11 mouse cellular contexts compared by ENCODE assay signal in genomic region chr13:26284073-26284444, GRCm38 (mm10).
DNase-seq lines count a peak whose midpoint lies in the region; ATAC-seq lines count a peak whose summit lies in the region.
"Had no signal": no experiment of that assay in that cellular context is flagged by ENCODE, and none has a peak within 500 bp of the region (broad histone marks: within the 10 kb centered on the region; RNA-seq: fewer than 3 reads in every experiment).

No protein-coding gene starts in this region.

- no peaks in the 10 kb centered on the region for H3K27me3 ChIP-seq in hindbrain, embryonic 10.5 days (ENCODE audit: insufficient read depth, poor library complexity, severe bottlenecking)
- H3K27me3 ChIP-seq in hindbrain, embryonic 12.5 days = no peaks in the 10 kb centered on the region
- no peaks in the 10 kb centered on the region for H3K27me3 ChIP-seq in neural tube, embryonic 15.5 days (replicated peaks)

- no peak overlapping the region for H3K4me3 ChIP-seq in hindbrain, embryonic 10.5 days
- no peak overlapping the region for H3K4me3 ChIP-seq in hindbrain, embryonic 12.5 days
- no peak overlapping the region for H3K4me3 ChIP-seq in neural tube, embryonic 15.5 days (replicated peaks)

- H3K36me3 ChIP-seq in hindbrain, embryonic 10.5 days = no peaks in the 10 kb centered on the region
- no peaks in the 10 kb centered on the region for H3K36me3 ChIP-seq in hindbrain, embryonic 12.5 days
- H3K36me3 ChIP-seq in neural tube, embryonic 15.5 days = no peaks in the 10 kb centered on the region
- H3K36me3 ChIP-seq: G1E had no signal

- peak; percentile 5 for DNase-seq in hindbrain, embryonic 10.5 days (ENCODE audit: low spot score)
- peak; percentile 13 for DNase-seq in neural tube, embryonic 10.5 days (ENCODE audit: extremely low spot score, low spot score)
- peak; percentile 17 for DNase-seq in forelimb bud, embryonic 11.5 days (ENCODE audit: low read depth, low spot score)
- no peak for DNase-seq in gastrocnemius, adult 8-10 months (ENCODE audit: low spot score in 2 of 2)
- no peak for DNase-seq in frontal cortex, adult 2 months (ENCODE audit: extremely low spot score in 1 of 2, low spot score in 1 of 2)
- DNase-seq: adrenal gland, postnatal 25 days; right cerebral cortex, postnatal 4 days had no signal

- H3K4me1 ChIP-seq in hindbrain, embryonic 10.5 days (replicated peaks) = 0 out of 2 replicates have a peak, but pooled peaks cover 3% of the 10 kb centered on the region
- 0 out of 2 replicates have a peak, but pooled peaks cover 4% of the 10 kb centered on the region for H3K4me1 ChIP-seq in hindbrain, embryonic 12.5 days
- peaks cover 9% of the 10 kb centered on the region; the same call in 1 of the 2 replicates for H3K4me1 ChIP-seq in neural tube, embryonic 15.5 days

- H3K4me2 ChIP-seq in hindbrain, embryonic 12.5 days (replicated peaks) = no peak overlapping the region
- H3K4me2 ChIP-seq in neural tube, embryonic 15.5 days = no peak overlapping the region

- no peaks in the 10 kb centered on the region for H3K9me3 ChIP-seq in hindbrain, embryonic 10.5 days
- H3K9me3 ChIP-seq in hindbrain, embryonic 12.5 days (replicated peaks) = no peaks in the 10 kb centered on the region
- H3K9me3 ChIP-seq in neural tube, embryonic 15.5 days (replicated peaks) = no peaks in the 10 kb centered on the region
- H3K9me3 ChIP-seq: G1E had no signal

- ATAC-seq in hindbrain, embryonic 12.5 days (ENCODE audit: low FRiP score) = no peak
- ATAC-seq in neural tube, embryonic 15.5 days (ENCODE audit: low FRiP score) = no peak; the same call in 1 of the 2 replicates
- ATAC-seq: intestine, embryonic 16.5 days had no signal

- WGBS in hindbrain, embryonic 10.5 days = 67% methylated on average over 3 of the region's 3 CpGs
- WGBS in hindbrain, embryonic 12.5 days = 72% methylated on average over 3 of the region's 3 CpGs
- 68% methylated on average over 3 of the region's 3 CpGs for WGBS in neural tube, embryonic 15.5 days

- H3K9ac ChIP-seq in hindbrain, embryonic 12.5 days = no peak overlapping the region
- no peak overlapping the region for H3K9ac ChIP-seq in neural tube, embryonic 15.5 days (replicated peaks)

- H3K27ac ChIP-seq in hindbrain, embryonic 10.5 days = no peak overlapping the region
- no peak overlapping the region for H3K27ac ChIP-seq in hindbrain, embryonic 12.5 days
- H3K27ac ChIP-seq in neural tube, embryonic 15.5 days (replicated peaks) = no peak overlapping the region

Comparison
In these comparisons a context has a peak if more than half of its experiments do, and no peak if none do; other contexts are left out.
1. DNase-seq: peak in hindbrain, embryonic 10.5 days (single experiment), neural tube, embryonic 10.5 days (single experiment) and forelimb bud, embryonic 11.5 days (single experiment); none in gastrocnemius, adult 8-10 months (0 of 2) and frontal cortex, adult 2 months (0 of 2).